Comparison of ENCODE assay signal across 12 mouse cellular contexts in genomic region chr1:55447661-55448060, GRCm38 (mm10). TPM values are rescaled to one million over a fixed set of nuclear protein-coding genes. Genes with fewer than 3 reads are reported as not detected.
A peak's percentile ranks its signal among the peaks of the same experiment; 100 is the strongest.
DNase-seq lines count a peak whose midpoint lies in the region; ATAC-seq and TF ChIP-seq lines count a peak whose summit lies in the region.
"Had no signal": no experiment of that assay in that cellular context is flagged by ENCODE, and none has a peak within 500 bp of the region (broad histone marks: within the 10 kb centered on the region; RNA-seq: fewer than 3 reads in every experiment).

No protein-coding gene starts in this region.

- no peak overlapping the region for H3K9ac ChIP-seq in lung, embryonic 14.5 days
- H3K9ac ChIP-seq: limb, embryonic 15.5 days; midbrain, embryonic 12.5 days had no signal

- peak; percentile 45 for TF ChIP-seq CTCF in lung, embryonic 14.5 days (IDR thresholded peaks at IDR 0.05; ENCODE audit: low read depth)
- TF ChIP-seq CTCF in lung, adult 2 months (IDR thresholded peaks at IDR 0.05; ENCODE audit: insufficient read depth, low read length): no peak

- DNase-seq in CD4-positive, CD25-positive, alpha-beta regulatory T cell, adult 2 months (ENCODE audit: low read depth, low spot score): peak; percentile 59
- DNase-seq in lung, embryonic 14.5 days: no peak
- no peak for DNase-seq in lung, adult 2 months
- peak; percentile 6 for DNase-seq in c-Kit-positive CD71-positive TER-119-negative erythroid progenitor cells, embryonic 14.5 days (ENCODE audit: low read depth)
- DNase-seq in thymus, postnatal 0 days (ENCODE audit: low spot score): peak; percentile 57
- DNase-seq in gastrocnemius, postnatal 36 days: no peak
- DNase-seq in left cerebral cortex, postnatal 36 days (ENCODE audit: low spot score in 2 of 2): no peak
- DNase-seq: adrenal gland, postnatal 10 days; heart, adult 11 months had no signal

- intact Hi-C loops in gastrocnemius, postnatal 36 days (cut with DNase I): no loop called here
- intact Hi-C loops in left cerebral cortex, postnatal 36 days (cut with DNase I): no loop called here

- ATAC-seq in CD4-positive, CD25-positive, alpha-beta regulatory T cell, adult 4 months: no peak
- no peak for ATAC-seq in lung, embryonic 14.5 days (ENCODE audit: insufficient read depth)

- no peak overlapping the region for H3K4me3 ChIP-seq in lung, embryonic 14.5 days (ENCODE audit: low read depth, low read length)
- no peak overlapping the region for H3K4me3 ChIP-seq in lung, adult 2 months (replicated peaks; ENCODE audit: extremely low read depth, low read depth, low read length)
- H3K4me3 ChIP-seq: limb, embryonic 15.5 days; midbrain, embryonic 12.5 days had no signal

- H3K36me3 ChIP-seq in lung, embryonic 14.5 days (ENCODE audit: insufficient read depth): no peaks in the 10 kb centered on the region
- H3K36me3 ChIP-seq: limb, embryonic 15.5 days; midbrain, embryonic 12.5 days had no signal

- WGBS in lung, embryonic 14.5 days: 77% methylated on average over 2 of the region's 2 CpGs
- 84% methylated on average over 2 of the region's 2 CpGs for WGBS in lung, adult 2 months

- H3K4me2 ChIP-seq in lung, embryonic 14.5 days: no peak overlapping the region
- H3K4me2 ChIP-seq: limb, embryonic 15.5 days; midbrain, embryonic 12.5 days had no signal

- no peak overlapping the region for H3K27ac ChIP-seq in lung, embryonic 14.5 days (ENCODE audit: low read depth)
- H3K27ac ChIP-seq: midbrain, embryonic 12.5 days had no signal

- no peaks in the 10 kb centered on the region for H3K4me1 ChIP-seq in lung, embryonic 14.5 days (ENCODE audit: insufficient read depth)
- H3K4me1 ChIP-seq in lung, adult 2 months (ENCODE audit: control insufficient read depth, insufficient read depth, low read length): no peaks in the 10 kb centered on the region
- H3K4me1 ChIP-seq: limb, embryonic 15.5 days had no signal

- H3K9me3 ChIP-seq in lung, embryonic 14.5 days (ENCODE audit: low read depth, low read length): no peaks in the 10 kb centered on the region
- H3K9me3 ChIP-seq: limb, embryonic 15.5 days; midbrain, embryonic 12.5 days had no signal

- H3K27me3 ChIP-seq in lung, embryonic 14.5 days (ENCODE audit: insufficient read depth, low read length): no peaks in the 10 kb centered on the region
- H3K27me3 ChIP-seq: limb, embryonic 15.5 days; midbrain, embryonic 12.5 days had no signal

- TF ChIP-seq POLR2A in lung, adult 2 months (IDR thresholded peaks at IDR 0.05; ENCODE audit: borderline replicate concordance, extremely low read depth, low read depth, low read length): no peak

RNA-seq across cellular contexts. Expression of gene Plcl1, which starts 41.9 kb away (rescaled TPM):
- polyA plus RNA-seq in CD4-positive, CD25-positive, alpha-beta regulatory T cell, adult 4 months (2017; shearing (Covaris generic)): 1 to 10 TPM; 2.3 to 6.2 TPM
- 1.9 and 2.1 TPM in 2 replicates for polyA plus RNA-seq in lung, embryonic 14.5 days (2014; fragmentation: Nextera tagmentation; extraction: Ambion mirVana)
- polyA plus RNA-seq in lung, adult 2 months (2012; rRNA removed): 2.4 and 2.8 TPM in 2 replicates
- polyA plus RNA-seq in thymus, postnatal 0 days (2015; fragmentation: Nextera tagmentation; extraction: Ambion mirVana): 2.1 and 2.9 TPM in 2 replicates
- 1 to 10 TPM; 2.9 to 4.1 TPM for total RNA-seq in gastrocnemius, postnatal 36 days (2021)
- total RNA-seq in left cerebral cortex, postnatal 36 days (2021): 10 to 100 TPM; 23.9 to 26.4 TPM

Comparison
In these comparisons a context has a peak if more than half of its experiments do, and no peak if none do; other contexts are left out.
1. DNase-seq: peak in CD4-positive, CD25-positive, alpha-beta regulatory T cell, adult 2 months (single experiment), c-Kit-positive CD71-positive TER-119-negative erythroid progenitor cells, embryonic 14.5 days (single experiment) and thymus, postnatal 0 days (single experiment); none in lung, embryonic 14.5 days (single experiment), lung, adult 2 months (single experiment), gastrocnemius, postnatal 36 days (0 of 2) and left cerebral cortex, postnatal 36 days (0 of 2).